Comparison of ENCODE assay signal across 8 mouse cellular contexts in the genomic region with DNA sequence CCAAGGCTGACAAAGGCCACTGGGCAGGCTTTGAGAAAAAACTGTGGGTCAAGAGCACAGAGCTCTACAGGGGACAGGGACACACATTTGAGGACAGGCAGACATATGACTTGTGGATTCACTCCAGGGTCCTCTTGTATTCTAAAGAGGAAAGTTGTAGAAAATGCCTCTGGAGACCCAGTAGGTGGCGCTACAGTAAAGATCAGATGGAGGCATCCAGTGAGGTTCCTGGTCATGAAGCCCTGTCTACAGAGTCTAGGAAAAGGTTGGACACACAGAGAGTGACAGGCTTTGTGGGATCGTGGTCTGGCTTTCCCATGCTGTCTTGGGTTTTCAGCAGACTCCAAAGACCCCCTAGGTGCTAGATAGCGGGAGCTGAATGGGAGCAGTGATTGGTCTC.
DNase-seq lines count a peak whose midpoint lies in the region; ATAC-seq lines count a peak whose summit lies in the region.

No protein-coding gene starts in this region.

- ATAC-seq in kidney, embryonic 15.5 days (replicated peaks; ENCODE audit: low FRiP score) = no peak

- no peaks in the 10 kb centered on the region for H3K36me3 ChIP-seq in kidney, embryonic 15.5 days

- H3K9me3 ChIP-seq in kidney, embryonic 15.5 days (replicated peaks) = no peaks in the 10 kb centered on the region

- no peak overlapping the region for H3K27ac ChIP-seq in kidney, embryonic 15.5 days

- no peaks in the 10 kb centered on the region for H3K27me3 ChIP-seq in kidney, embryonic 15.5 days

- peak; percentile 60 for DNase-seq in adrenal gland, postnatal 14 days
- DNase-seq in adrenal gland, adult 18-20 months (ENCODE audit: low spot score in 2 of 2) = no peak
- peak; percentile 33 to 50 for DNase-seq in kidney, postnatal 4 days
- DNase-seq in ES-CJ7 (ENCODE audit: low read depth, low spot score) = peak; percentile 74
- peak; percentile 47 for DNase-seq in embryo, embryonic 9.5 days (ENCODE audit: extremely low spot score)
- no peak for DNase-seq in urinary bladder, adult 18-20 months (ENCODE audit: low spot score in 2 of 2)
- no peak for DNase-seq in testis, postnatal 10 days (ENCODE audit: low spot score)

- no peak overlapping the region for H3K4me3 ChIP-seq in kidney, embryonic 15.5 days (replicated peaks)

- no peak overlapping the region for H3K4me2 ChIP-seq in kidney, embryonic 15.5 days

- peaks cover 8% of the 10 kb centered on the region; the same call in 1 of the 2 replicates for H3K4me1 ChIP-seq in kidney, embryonic 15.5 days

- H3K9ac ChIP-seq in kidney, embryonic 15.5 days = no peak overlapping the region

- 47% methylated on average over 3 of the region's 3 CpGs for WGBS in kidney, embryonic 15.5 days

Comparison
In these comparisons a context has a peak if more than half of its experiments do, and no peak if none do; other contexts are left out.
1. DNase-seq: peak in adrenal gland, postnatal 14 days (single experiment), kidney, postnatal 4 days (2 of 2), ES-CJ7 (single experiment) and embryo, embryonic 9.5 days (single experiment); none in adrenal gland, adult 18-20 months (0 of 2), urinary bladder, adult 18-20 months (0 of 2) and testis, postnatal 10 days (single experiment).